Mouse (Mus musculus): Measurements from ENCODE around the gene Trappc10. TPM values are rescaled to one million over a fixed set of nuclear protein-coding genes. Genes with fewer than 3 reads are reported as not detected.

The Trappc10 gene
- polyA plus RNA-seq, 1 experiment, result 31.8 TPM

DNA sequence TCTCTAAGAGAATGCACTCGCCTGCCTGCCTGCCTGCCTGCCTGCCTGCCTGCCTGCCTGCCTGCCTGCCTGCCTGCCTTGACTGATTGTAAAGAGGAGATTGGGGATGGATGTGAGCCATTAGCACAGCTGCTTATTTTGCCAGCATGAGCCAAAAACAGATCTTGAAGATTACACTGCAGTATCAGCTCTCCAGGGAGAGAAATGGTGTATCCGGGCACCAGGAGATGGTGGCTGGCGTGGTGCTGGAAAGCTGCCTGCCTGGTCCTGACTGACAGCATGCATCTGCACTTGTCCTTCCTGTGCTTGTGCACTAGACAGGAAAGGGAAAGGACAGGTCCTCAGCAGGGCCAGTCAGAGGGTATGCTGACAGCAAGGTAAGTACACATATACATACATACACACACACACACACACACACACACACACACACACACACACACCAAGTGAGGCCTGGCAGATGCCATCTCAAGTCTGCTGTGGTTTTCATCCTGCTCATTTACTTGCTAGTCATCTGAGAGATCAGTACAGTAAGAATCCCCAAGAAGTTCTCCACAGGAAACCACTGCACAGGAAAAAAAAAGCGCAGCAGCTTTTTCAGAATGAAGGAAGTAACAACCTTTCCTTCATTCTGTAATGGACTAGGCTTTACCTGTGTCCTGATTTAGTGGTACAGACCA, 12.0 kb downstream of the Trappc10 start:
- no peak overlapping the region for H3K4me3 ChIP-seq (replicated peaks; ENCODE audit: control insufficient read depth, low read depth, low read length)
- TF ChIP-seq CTCF (IDR thresholded peaks at IDR 0.05; ENCODE audit: control insufficient read depth, insufficient read depth, low read length), result no peak
- no peak for TF ChIP-seq POLR2A (IDR thresholded peaks at IDR 0.05; ENCODE audit: borderline replicate concordance, control insufficient read depth, low read depth, low read length)
- peaks cover 9% of the 10 kb centered on the region for H3K4me1 ChIP-seq (ENCODE audit: control insufficient read depth, insufficient read depth, low read length)

DNA sequence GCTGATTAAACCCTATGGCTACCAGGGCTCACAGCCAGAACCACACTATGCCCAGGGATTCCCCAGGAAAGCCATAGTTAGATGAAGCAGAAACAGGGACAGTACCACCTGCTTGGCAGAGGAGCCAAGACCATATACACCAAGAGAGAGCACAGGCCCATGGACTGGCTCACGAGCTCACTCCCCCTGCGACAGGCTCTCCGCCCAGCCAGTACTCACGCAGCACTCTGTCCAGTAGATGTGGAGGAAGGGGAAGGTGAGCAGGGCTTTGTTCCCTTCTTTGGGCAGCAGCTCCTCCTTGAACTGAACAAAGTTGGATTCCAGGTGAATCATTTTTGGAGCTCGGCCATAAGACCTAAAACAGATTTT, 15.9 kb downstream of the Trappc10 start:
- Histone ChIP-seq H3K27ac (ENCODE audit: control insufficient read depth, insufficient read depth, low read depth, low read length, poor library complexity) (no peak overlapping the region), H3K4me3 (replicated peaks; ENCODE audit: control insufficient read depth, low read depth, low read length) (no peak overlapping the region), H3K4me1 (ENCODE audit: control insufficient read depth, insufficient read depth, low read length) (peaks cover 3% of the 10 kb centered on the region; the same call in 1 of the 2 replicates)
- 79% methylated on average over 5 of the region's 5 CpGs for WGBS
- TF ChIP-seq CTCF (IDR thresholded peaks at IDR 0.05; ENCODE audit: control insufficient read depth, insufficient read depth, low read length), result no peak
- TF ChIP-seq POLR2A (IDR thresholded peaks at IDR 0.05; ENCODE audit: borderline replicate concordance, control insufficient read depth, low read depth, low read length), result no peak

More for the DNA sequence above, 12.0 kb downstream of the Trappc10 start:
- 61% methylated on average over 4 of the region's 4 CpGs for WGBS
- H3K27ac ChIP-seq (ENCODE audit: control insufficient read depth, insufficient read depth, low read depth, low read length, poor library complexity), result no peak overlapping the region

DNA sequence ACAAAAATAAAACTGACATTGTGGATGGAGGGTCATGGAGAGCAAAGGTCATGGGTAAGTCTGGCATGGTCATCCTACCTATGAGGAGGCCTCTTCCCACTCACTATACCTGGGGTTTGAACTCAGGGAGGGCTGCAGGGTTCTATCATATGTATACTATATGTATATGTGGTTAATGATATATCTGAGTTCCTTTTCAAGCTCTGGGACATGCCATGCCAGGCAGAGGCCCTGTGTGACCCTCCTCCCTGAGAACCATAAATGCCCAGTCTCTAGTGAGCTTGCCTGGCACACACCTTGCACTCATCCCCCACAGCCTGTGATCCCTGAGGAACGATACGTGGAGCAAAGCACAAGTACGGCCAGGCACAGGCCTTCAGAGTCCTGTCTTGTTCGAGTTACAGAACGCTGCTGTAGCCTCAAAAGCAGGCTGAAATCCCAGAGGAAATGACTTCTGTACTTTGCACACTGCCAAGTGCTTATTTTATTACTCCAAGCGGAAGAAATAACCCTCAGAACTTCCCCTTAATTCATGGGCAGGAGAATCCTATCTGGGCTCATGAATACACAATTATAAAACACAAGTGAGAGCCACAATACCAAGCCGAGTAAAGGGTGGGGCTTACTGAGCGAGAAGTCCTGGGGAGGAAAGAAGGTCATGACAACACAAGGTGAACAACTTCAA, 16.4 kb downstream of the Trappc10 start:
- WGBS, result 44% methylated on average over 8 of the region's 8 CpGs
- H3K4me1 ChIP-seq (ENCODE audit: control insufficient read depth, insufficient read depth, low read length), result peaks cover 3% of the 10 kb centered on the region; the same call in 1 of the 2 replicates
- no peak for TF ChIP-seq POLR2A (IDR thresholded peaks at IDR 0.05; ENCODE audit: borderline replicate concordance, control insufficient read depth, low read depth, low read length)
- TF ChIP-seq CTCF (IDR thresholded peaks at IDR 0.05; ENCODE audit: control insufficient read depth, insufficient read depth, low read length), result no peak
- no peak overlapping the region for H3K27ac ChIP-seq (ENCODE audit: control insufficient read depth, insufficient read depth, low read depth, low read length, poor library complexity)
- H3K4me3 ChIP-seq (replicated peaks; ENCODE audit: control insufficient read depth, low read depth, low read length), result no peak overlapping the region

DNA sequence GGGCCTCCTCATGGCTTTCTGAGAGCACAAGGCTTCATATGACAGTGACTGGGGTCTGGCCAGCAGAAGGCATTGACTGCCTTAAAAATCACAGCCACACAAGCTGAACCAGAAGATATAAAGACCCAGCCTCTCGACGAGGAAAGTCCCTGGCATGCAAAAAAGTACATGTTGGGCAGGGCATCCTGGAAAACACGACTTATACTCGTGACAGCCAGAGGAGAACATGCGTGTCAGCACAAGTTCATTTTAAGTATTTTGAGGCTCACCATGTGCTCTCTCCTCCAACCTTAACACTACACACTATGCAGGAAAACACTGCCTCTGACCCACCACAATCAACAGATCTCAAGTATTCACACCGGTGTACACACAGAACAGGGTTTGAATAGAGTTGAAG, 20.3 kb downstream of the Trappc10 start:
- no peak for TF ChIP-seq CTCF (IDR thresholded peaks at IDR 0.05; ENCODE audit: control insufficient read depth, insufficient read depth, low read length)
- no peak for TF ChIP-seq POLR2A (IDR thresholded peaks at IDR 0.05; ENCODE audit: borderline replicate concordance, control insufficient read depth, low read depth, low read length)
- WGBS, result 90% methylated on average over 6 of the region's 6 CpGs
- Histone ChIP-seq H3K27ac (ENCODE audit: control insufficient read depth, insufficient read depth, low read depth, low read length, poor library complexity) (no peak overlapping the region), H3K4me1 (ENCODE audit: control insufficient read depth, insufficient read depth, low read length) (peaks cover 1% of the 10 kb centered on the region; the same call in 1 of the 2 replicates), H3K4me3 (replicated peaks; ENCODE audit: control insufficient read depth, low read depth, low read length) (no peak overlapping the region)

DNA sequence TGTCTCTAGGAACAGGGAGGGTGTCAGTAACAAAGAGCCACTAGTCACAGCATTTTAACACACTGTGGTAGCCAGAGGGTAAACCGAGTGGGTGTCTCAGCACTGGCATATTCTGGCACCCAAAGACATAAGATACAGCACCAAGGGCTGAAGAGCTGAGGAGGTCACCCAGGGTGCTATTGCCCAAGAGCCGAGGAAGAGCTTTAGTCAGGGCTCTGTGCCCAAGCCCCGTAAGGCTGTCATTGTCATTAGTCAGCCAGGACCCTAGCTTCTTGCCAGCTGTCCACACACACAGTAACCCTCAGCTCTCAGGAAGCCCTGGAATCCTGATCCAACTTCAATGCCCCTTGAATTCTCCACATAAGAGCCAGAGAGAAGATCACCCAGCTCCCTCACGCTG, 21.5 kb downstream of the Trappc10 start:
- 68% methylated on average over 4 of the region's 4 CpGs for WGBS

DNA sequence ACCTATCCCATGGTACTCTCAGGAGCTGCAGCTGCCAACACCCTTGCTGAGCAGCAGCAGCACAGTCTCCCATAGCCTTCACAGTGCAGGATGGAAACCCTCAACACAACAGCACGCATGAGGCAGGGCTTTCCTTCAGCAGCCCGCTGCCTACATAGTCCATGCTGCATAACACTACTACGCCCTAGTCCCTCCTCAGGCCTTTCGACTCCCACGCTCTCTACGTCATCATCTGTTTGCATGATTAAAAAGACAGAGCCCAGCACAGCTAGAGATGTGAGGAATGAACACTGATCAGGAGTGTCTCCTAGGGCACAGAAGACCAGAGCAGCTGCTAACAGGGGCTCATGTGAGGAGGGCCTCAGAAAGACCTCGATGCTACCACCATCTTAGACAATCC, 23.1 kb downstream of the Trappc10 start:
- peaks cover 4% of the 10 kb centered on the region; the same call in 1 of the 2 replicates for H3K4me1 ChIP-seq (ENCODE audit: control insufficient read depth, insufficient read depth, low read length)
- 94% methylated on average over 7 of the region's 7 CpGs for WGBS
- H3K4me3 ChIP-seq (replicated peaks; ENCODE audit: control insufficient read depth, low read depth, low read length), result no peak overlapping the region
- H3K27ac ChIP-seq (ENCODE audit: control insufficient read depth, insufficient read depth, low read depth, low read length, poor library complexity), result no peak overlapping the region
- TF ChIP-seq POLR2A (IDR thresholded peaks at IDR 0.05; ENCODE audit: borderline replicate concordance, control insufficient read depth, low read depth, low read length) (no peak), CTCF (IDR thresholded peaks at IDR 0.05; ENCODE audit: control insufficient read depth, insufficient read depth, low read length) (no peak)

More for the DNA sequence above, 21.5 kb downstream of the Trappc10 start:
- H3K4me1 ChIP-seq (ENCODE audit: control insufficient read depth, insufficient read depth, low read length), result no peaks in the 10 kb centered on the region; the same call in 1 of the 2 replicates
- no peak overlapping the region for H3K4me3 ChIP-seq (replicated peaks; ENCODE audit: control insufficient read depth, low read depth, low read length)
- no peak overlapping the region for H3K27ac ChIP-seq (ENCODE audit: control insufficient read depth, insufficient read depth, low read depth, low read length, poor library complexity)
- TF ChIP-seq POLR2A (IDR thresholded peaks at IDR 0.05; ENCODE audit: borderline replicate concordance, control insufficient read depth, low read depth, low read length) (no peak), CTCF (IDR thresholded peaks at IDR 0.05; ENCODE audit: control insufficient read depth, insufficient read depth, low read length) (no peak)

DNA sequence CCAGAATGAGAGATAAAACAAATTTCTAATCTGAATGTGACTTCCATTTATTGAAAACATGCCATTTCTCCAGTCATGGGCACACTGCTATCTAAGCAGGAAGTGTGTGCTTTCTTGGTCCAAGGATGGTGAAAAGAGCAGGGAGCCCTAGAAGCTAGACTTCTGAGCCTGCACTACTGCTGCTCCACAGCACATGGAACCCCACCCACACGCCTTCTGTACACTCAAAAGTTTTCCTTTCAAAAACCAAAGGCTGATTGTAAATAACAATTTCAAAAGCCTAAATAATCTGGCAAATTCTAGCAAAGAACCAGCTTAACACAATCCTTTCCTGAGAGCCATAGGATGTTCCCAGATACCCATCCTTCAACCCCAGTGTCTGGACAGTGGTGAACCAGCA, 24.9 kb downstream of the Trappc10 start:
- Histone ChIP-seq H3K4me1 (ENCODE audit: control insufficient read depth, insufficient read depth, low read length) (peaks cover 4% of the 10 kb centered on the region; the same call in 1 of the 2 replicates), H3K4me3 (replicated peaks; ENCODE audit: control insufficient read depth, low read depth, low read length) (no peak overlapping the region), H3K27ac (ENCODE audit: control insufficient read depth, insufficient read depth, low read depth, low read length, poor library complexity) (no peak overlapping the region)
- TF ChIP-seq CTCF (IDR thresholded peaks at IDR 0.05; ENCODE audit: control insufficient read depth, insufficient read depth, low read length), result no peak
- no peak for TF ChIP-seq POLR2A (IDR thresholded peaks at IDR 0.05; ENCODE audit: borderline replicate concordance, control insufficient read depth, low read depth, low read length)
- WGBS, result 94% methylated on average over 1 of the region's 1 CpGs

DNA sequence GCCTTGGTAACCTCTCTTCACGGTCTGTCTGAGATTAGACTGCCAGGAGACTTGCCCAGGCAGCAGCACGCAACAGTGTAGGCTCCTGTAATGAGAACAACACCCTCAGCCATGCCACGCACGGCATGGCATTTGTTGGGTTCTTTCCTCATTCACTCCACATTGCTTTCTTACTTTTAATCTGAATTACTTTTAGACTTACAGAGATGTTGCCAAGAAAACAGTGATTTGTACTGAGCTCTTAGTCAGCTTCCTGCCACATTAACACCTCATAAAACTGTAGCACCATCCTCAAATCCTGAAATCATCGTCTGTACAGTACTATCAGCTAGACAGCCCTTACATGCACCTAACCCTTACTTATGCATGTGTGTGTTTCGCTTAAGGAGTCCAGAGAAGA, 25.9 kb downstream of the Trappc10 start:
- WGBS, result 86% methylated on average over 6 of the region's 6 CpGs
- H3K4me3 ChIP-seq (replicated peaks; ENCODE audit: control insufficient read depth, low read depth, low read length), result no peak overlapping the region
- H3K4me1 ChIP-seq (ENCODE audit: control insufficient read depth, insufficient read depth, low read length), result peaks cover 4% of the 10 kb centered on the region; the same call in 1 of the 2 replicates
- no peak for TF ChIP-seq POLR2A (IDR thresholded peaks at IDR 0.05; ENCODE audit: borderline replicate concordance, control insufficient read depth, low read depth, low read length)
- TF ChIP-seq CTCF (IDR thresholded peaks at IDR 0.05; ENCODE audit: control insufficient read depth, insufficient read depth, low read length), result no peak
- no peak overlapping the region for H3K27ac ChIP-seq (ENCODE audit: control insufficient read depth, insufficient read depth, low read depth, low read length, poor library complexity)

Data from bone marrow, adult 2 months (tissue).